Mouse (Mus musculus): Measurements from ENCODE around the gene Cfap61.

The Cfap61 gene

DNA sequence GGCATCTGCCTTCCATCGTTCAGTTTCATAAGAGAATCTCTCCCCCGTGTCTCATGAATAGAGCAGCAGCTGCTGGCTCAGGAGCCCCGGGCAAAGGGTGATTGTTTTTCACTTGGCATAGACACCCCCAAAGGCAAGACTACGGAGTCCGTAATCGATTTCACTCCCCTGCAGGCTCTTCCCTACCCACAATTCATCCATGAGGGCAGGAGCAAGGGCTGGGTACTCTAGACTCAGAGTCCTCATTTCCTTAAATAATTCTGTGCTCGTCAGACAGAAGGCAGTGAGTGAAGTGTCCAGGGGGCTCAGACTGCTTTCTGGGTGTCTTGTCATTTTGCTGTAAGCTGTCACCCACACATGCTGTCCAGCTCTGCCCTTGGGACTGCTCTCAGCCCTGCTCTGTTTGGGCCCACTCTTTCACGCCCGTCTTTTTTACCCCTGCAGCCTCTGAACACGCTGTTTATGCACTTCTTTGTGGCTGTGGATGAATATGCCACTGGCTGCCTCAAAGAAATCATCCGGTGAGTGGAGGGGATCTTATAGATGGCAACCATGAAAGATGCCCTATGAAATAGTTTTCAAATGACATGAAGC lies 15.0 kb downstream of the Cfap61 start:
- no peak for DNase-seq (ENCODE audit: low spot score)

DNA sequence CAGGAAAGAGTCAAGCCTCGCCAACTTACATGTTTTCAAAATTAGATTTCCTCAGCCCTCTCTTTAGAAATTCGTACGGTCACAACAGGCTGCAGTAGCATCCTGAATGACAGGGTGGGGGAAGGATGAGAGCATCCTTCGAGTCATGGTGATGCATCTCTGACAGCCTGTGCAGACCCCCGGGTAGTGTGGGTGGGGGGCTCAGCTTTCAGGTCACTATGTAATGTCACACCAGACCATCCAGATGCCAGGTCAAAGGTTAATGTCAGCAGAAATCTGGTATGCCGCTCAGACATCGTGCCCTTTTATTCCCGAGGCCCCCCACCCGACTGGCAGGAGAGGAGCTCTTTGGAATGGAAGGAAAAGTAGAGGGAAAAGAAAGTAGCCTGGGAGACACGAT lies 15.7 kb downstream of the Cfap61 start:
- no peak for DNase-seq (ENCODE audit: low spot score)

DNA sequence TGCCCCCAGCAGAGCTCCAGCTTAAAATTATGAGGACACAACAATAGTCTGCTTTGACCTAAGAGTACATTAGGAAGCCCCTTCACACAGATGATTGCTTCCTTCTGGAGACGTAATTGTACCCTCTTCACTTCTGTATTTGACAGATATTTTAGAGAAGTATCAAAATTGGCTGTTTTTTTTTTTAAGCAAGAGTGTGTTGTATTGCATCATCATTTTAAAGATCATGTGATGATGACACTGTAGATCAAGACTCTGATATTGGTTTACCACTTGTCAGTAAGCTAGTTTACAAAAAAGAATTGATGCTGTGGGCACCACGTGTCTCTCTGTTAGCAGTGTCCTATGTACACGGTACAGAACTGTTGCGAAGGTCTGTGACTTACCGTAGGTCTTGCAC lies 18.1 kb downstream of the Cfap61 start:
- no peak for DNase-seq (ENCODE audit: low spot score)

DNA sequence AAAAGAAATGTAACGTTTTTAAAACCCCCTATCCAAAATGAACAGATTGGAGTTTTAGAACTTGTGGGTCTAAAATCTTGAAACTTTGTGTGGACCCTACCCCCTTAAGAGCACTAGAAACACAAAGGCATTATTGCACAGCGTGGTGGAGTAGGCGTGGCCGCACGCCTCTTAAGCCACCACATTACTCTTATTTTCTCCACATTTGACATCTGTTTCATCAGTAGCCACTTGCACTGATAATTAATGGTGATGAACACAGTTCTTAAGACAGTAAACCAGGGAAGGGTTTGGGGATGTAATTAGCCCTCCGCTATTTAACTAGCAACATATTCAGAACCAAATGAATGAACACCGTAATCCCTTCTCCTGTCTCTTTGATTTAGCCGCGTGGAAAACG lies 21.3 kb downstream of the Cfap61 start:
- DNase-seq (ENCODE audit: low spot score), result no peak

DNA sequence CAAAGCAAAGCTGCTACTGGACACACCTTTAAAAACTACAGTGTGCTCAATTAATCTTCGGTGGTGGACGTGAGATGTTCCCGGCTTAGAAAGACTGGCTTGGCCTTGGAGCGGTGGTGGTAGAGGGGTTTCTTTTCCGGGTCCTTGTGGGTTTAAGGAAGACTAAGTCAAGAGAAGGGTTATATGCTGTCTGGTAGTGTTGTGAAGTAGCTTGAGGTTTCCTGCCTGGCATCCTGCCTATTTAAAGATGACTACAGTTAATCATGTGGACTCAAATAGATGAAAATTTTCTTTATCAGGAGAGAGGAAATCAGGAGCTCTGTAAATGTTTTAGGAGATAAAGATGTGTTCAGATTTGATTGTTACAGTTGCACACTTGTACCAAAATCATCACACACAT lies 21.7 kb downstream of the Cfap61 start:
- no peak for DNase-seq (ENCODE audit: low spot score)

DNA sequence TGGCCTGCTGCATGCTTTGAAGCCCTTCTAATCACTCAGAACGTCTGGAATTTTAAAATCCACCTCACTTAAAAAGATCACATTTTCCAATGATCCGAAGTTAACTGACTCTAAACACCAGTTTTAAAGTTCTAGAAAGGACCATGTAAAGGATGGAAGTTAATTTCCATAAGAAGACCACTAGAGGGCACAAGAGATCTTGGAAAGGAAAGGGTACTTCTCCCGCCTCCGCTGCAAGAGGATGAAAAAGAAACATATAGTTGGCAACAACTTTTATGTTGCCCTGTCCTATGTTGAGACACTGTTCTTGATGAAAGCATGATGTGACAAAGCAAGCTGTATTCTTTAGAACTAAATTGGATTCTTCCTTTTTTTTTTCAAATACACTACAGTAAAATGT lies 22.9 kb downstream of the Cfap61 start:
- DNase-seq (ENCODE audit: low spot score), result no peak

DNA sequence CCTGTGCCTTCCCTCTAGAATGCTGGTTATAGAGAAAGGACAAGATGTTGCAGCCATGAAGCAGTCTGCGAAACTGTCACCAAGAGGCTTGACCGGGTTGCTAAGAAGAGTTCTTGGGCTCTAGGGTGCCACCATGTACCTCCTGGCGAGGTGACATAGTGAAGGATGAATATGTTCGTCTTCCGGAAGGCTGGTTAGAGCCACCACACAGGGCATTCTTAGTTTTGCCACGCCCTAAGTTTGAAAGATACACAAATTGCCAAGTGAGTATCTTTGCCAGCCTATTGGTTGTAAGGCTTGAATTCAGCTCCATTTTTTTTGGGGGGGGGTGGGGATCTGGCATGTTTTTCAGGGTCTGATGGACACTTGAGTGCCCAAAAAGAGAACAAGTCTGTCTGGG lies 23.5 kb downstream of the Cfap61 start:
- no peak for DNase-seq (ENCODE audit: low spot score)

DNA sequence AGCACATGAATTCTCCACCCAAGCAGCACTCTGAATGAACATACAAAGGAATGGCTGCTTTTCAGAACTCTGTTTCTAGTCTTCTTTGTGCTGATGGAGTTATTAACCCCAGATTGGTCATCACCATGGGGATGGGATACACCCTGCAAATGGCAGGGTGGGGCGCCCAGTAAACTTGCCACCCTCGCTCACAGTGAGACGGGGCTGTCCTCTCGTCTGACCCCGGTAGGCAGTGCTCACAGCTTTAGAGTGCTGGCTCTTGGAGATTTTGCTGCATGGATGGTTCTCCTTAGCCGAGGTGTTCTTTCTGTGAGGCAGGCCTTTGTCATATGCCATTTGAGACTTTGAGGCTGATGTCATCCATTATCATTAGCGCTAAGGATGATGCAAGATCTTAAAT lies 24.0 kb downstream of the Cfap61 start:
- no peak for DNase-seq (ENCODE audit: low spot score)

DNA sequence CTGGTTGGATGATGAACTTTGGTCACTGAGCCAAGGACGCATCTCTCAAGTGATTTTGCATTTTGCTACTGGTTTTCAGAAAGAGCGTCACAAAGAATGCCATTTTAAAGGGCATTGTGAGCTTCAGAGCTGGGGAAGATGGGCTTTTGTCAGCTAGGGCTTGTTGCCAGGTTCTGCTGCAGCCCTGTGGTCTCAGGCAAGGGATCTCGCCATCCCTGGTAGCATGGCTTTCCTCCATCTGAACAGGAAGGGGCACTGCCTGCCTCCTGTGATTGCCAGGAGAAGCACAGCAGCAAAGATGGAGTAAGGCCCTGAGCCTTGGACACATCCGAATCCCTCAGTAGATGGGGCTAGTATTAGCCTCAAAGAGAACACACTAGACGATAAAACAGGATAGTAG lies 27.3 kb downstream of the Cfap61 start:
- DNase-seq (ENCODE audit: low spot score), result no peak

DNA sequence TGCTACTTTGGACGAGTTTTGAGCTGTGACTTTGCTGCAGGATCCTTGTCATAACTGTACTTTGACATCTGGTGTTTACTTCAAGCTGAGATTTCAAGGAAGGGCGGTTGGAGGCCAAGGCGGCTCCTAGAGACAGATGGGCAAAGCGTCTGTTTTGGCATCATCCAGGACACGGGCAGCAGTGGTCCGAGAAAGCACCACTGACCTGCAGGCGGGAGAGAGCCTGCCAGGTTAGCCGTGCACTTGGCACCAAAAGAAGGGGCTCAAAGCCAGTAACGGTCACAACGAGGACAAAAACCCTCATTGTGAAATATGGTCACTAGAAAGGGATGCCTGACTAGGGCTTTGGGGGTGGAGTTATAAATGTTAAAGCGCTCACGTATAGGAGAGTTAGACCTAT lies 36.2 kb downstream of the Cfap61 start:
- DNase-seq (ENCODE audit: low spot score), result no peak

DNA sequence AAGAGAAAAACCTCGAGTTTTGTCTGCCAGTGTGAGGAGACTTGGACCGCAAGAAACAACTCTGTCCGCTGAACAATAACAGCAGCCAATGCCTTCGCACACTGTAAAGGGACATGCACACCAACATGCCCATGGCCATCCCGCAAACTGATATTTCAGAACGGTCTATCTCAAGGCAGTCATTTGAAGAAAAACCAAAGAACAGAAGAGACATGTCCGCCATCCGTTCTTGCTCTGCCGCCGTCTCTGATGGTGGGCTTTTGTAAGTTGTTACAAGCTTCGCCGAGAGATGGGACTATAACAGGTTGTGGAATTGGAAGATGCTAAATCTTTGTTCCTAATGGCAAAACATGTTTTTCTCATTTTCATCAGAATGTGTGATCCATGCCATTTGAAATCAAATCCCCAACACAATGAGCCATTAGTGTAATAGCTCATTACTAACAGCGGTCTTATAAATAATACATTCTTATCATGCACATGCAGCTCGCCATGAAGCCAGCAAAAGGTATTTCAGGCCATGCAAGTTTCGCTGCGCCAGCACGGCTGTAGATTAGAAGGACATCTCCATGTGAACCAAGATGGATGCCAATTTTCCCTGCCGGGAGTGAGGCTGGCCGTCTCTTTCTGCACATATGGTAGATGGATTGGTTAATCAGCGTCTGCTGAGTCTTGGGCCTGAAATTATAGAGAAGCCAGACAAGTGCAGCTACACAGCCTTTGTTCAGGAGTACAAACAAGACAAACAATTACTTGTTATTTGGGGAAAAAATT lies 36.8 kb downstream of the Cfap61 start:
- no peak for DNase-seq (ENCODE audit: low spot score)

DNA sequence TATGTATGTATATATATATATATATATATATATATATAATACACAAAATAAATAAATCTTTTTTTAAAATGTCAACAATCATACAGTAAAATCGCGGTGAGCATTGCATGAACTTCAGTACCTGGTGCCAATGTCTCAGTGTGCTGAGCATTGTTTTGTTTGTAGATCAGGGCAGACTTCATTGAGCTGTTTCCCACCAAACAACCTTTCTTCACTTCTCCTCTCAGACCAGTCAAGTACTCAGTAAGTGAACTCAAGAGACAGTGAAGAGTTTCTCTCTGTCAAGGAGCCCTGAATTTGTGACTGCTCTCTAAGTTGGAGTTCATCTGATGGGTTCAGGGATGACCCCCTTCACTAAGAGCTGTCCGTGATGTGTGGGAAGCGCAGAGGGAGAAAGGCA lies 38.0 kb downstream of the Cfap61 start:
- no peak for DNase-seq (ENCODE audit: low spot score)

DNA sequence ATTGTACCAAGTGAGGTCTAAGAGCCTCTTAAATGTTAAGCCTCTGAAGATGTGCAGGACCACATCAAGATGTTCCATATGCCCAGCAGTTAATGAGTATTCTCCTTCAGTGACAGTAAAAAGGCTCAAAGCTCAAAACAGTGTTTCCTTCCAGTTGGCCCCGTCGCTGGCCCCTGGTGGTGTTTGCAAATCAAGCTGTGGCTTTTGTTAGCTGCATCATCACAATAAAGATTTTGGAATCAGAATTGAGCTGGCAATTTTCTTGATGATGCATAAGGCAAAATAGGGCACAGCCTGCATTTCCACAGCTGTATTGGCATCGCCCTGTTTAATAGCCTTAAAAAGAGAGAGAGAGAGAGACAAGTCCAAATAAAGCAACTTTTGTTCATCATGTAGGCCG lies 45.0 kb downstream of the Cfap61 start:
- DNase-seq (ENCODE audit: low spot score), result no peak

DNA sequence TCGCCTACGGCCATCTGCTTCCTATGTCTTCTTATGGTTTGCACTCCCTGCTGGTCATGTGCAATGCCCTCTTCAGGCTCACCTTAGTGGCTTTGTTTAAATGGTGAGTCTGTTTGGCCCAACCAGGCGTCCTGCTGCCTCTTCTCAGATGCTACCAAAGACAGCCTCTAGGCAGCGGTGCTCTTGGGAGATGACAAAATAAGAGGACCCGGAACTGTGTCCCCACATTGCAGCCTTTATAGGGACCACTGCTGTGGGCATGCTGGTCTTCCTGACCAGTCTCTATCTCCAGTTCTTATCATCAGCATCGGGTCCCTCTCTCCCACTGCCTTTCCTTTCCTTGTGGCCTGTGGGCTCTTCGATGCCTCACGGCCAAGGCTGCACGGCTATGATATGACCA lies 46.3 kb downstream of the Cfap61 start:
- DNase-seq (ENCODE audit: low spot score), result no peak

DNA sequence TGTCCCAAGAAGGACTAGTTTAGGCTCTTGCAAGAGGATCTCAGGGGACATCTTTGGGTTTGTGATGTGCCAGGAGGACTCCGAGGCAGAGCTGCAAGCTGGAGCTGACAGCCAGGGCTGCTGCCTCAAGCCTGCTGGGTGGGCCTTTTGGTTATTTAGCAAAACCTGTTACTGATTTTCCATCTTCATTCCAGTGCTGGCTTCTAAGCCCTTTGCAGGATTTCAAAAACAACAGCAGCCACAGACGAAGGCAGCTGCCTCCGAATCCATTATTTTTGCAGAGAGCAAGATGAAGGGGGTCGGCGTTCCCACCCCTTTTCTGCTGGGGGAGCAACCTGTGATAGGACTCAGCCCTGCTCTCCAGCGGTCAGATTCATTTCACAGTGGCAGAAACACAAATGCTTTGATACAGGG lies 47.1 kb downstream of the Cfap61 start:
- no peak for DNase-seq (ENCODE audit: low spot score)

DNA sequence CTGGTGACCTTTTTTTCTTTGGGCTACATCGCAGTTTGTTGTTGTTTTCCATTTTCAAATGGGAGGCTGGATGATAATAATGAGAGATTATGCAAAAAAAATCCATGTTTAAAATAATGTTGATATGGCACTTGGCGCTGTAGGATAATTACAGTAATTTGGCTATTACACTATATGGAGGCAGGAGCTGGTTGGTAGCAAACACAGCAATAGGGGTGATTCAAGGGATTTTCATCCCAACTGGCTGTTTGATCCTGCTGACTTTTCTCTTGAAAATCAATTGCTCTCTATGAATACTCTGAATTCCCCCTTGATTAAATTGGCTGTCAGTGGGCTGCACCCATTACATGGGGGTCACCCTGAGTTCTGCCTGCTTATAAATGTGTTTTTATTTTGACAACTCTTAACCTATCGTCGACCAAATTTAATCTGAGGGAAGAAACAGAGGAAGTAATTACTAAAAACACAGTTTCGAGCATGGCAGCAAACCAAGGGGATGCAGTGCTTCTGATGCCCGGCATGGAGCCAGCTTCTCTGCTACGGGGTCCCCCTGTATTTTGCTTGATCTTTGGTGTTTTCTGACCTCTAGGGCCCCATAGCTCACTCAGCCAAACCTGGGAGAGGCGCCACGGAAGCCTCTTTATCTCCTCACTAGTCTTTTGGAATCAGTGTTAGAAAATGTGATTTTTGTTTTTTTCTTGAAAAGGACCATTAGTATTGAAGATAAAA lies 47.9 kb downstream of the Cfap61 start:
- no peak for DNase-seq (ENCODE audit: low spot score)

DNA sequence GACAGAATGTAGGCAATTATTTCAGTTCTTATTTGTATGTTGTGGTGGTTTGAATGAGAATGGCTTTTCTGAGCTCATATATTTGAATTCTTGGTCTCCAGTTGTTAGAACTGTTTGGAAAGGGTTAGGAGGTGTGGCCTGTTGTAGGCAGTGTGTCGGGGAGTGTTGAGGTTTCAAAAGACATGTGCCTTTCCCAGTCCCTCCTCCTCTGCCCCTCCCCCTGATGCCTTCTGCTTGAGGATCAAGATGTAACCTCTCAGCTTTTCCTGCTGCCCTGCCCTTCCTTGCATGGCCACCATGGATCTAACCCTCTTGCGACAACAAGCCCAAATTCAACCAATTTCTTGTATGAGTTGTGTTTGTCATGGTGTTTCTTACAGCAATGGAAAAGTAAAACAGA lies 53.2 kb downstream of the Cfap61 start:
- no peak for DNase-seq (ENCODE audit: low spot score)

DNA sequence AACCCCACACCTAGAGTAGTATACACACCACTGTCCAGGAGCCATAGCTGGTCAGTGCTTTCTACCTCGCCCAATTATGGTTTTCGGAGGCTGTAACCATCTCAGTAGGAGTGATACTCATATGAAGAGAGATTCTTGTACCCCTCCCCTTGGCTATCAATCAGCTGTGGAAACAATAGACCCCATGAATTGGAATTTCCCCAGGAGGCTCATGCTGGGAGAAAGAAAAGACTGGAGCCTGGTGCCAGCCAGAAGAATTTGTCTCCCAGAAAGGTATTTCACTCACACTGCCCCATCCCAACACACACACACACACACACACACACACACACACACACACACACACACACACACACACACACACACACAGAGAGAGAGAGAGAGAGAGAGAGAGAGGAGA lies 55.9 kb downstream of the Cfap61 start:
- DNase-seq (ENCODE audit: low spot score), result no peak

DNA sequence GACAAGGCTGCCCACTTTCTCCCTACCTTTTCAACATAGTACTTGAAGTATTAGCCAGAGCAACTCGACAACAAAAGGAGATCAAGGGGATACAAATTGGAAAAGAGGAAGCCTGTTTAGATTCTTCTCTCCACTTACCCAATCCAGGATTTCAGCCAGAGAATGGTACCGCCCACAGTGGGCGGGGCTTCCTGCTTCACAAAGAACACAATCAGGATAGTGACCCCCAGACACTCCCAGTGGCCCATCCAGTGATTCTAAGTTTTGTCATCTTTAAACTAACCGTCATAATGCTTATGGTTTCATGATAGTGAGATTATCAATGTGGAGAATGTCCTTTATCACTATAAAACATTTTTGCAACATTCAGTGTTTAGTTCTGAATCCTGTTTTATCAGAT lies 61.9 kb downstream of the Cfap61 start:
- no peak for DNase-seq (ENCODE audit: low spot score)

DNA sequence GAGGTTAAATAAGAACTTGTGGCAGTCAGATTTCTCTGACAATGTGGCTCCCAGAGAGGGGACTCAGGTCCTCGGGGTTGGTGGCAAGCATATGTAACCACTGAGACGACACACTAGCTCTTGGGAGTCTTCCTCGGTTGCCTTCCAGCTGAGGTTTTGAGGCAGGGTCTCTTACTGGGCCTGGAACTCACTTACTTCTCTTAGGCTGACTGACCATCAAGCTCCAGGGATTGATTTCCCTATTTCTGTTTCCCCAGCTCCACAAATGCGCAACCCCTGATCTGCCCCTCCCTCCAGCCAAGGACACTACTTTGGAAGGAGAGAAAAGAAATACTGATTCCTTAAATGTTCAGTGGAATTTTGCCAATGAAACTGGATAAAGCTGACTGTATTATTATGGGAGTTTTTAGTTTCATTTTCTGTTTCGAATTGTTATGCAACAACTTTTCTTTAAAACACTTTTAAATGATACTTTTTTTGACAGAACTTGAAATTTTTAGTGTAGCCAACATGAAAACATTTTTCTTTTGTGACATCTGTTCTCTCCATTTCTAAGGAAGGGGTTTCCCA lies 63.5 kb downstream of the Cfap61 start:
- DNase-seq (ENCODE audit: low spot score), result no peak

DNA sequence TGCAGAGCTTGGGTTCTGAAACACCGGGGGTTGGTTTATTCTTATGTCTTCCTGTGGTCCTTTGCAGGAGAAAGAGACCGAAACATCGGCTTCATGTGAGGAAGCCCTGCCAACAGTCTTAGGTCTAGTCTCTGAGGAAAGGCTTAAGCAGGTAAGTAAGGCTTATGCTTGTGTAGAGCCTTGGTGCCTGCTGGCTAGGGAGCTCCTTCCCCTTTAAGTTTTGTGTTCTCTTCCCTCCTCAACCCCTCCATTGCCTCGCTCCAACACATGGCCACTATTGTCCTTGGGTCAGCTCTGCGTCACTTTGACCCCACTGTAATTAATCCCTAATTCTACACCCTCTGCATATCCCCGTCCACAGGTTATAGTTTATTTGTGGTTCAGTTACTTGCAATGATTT lies 74.2 kb downstream of the Cfap61 start:
- no peak for DNase-seq (ENCODE audit: low spot score)

DNA sequence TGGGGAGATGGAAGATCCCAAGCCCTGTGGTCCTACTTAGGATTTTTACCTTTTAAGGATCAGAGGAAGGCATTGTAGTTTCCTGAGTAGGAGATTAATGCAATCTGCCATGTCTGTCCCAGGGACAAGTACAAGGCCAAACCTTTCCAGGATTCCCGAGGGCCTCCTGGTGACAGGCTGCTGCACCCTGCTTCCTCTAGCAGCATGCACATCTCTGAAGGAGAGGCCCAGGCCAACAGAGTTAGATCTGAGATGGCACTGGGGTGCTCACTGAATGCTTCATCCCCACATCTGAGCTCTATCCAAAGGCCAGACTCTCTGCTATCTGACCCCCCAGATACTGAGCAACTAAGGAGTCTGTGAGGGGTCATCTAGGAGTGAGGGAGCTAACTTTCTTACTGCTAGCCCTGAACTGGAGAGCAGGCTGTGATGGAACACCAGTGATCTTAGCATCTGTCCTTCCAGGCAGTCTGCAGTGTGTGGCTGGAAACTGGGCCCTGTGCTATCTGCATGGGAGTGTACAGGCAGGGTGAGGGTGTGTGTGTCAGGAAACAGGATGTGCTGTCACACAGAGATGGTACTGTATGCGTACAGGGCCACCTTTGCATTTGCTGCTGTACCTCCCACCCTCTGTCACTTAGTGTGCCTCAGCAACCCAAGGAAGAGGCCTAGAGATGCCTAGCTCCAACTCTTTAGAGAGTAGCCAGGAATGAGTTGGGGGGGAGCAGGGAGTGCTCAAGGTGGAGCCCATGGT lies 75.2 kb downstream of the Cfap61 start:
- DNase-seq (ENCODE audit: low spot score), result no peak

Measured in ovary, postnatal 14 days (tissue).